In the genomic region with DNA sequence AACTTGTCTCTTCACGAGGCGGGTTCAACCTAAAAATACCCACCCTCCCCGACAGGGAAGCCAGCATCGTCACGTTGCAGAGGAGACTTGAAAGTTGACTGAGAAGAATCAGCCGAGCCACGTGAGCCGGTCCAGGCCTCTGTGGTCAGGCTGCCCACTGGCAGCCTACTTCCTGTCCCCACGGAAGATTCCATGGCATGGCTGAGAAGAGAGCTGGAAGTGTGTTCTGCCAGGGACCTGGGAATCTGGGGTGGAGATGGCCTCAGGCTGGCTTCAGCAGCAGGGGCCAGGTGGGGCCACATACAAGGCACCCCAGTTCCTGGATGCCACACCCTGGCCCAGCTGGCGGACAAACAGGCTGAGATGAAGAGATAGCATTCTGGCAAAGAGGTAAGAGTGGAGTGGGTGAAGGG, we compare ENCODE assay signal across 12 mouse cellular contexts. TPM values are rescaled to one million over a fixed set of nuclear protein-coding genes. Genes with fewer than 3 reads are reported as not detected.
DNase-seq lines count a peak whose midpoint lies in the region; ATAC-seq lines count a peak whose summit lies in the region.
"Had no signal": no experiment of that assay in that cellular context is flagged by ENCODE, and none has a peak within 500 bp of the region (broad histone marks: within the 10 kb centered on the region; RNA-seq: fewer than 3 reads in every experiment).

No protein-coding gene starts in this region.

- no peaks in the 10 kb centered on the region for H3K9me3 ChIP-seq in forebrain, embryonic 10.5 days
- no peaks in the 10 kb centered on the region for H3K9me3 ChIP-seq in forebrain, embryonic 12.5 days
- H3K9me3 ChIP-seq in megakaryocyte, embryonic 14.5 days, result no peaks in the 10 kb centered on the region
- H3K9me3 ChIP-seq: hindbrain, embryonic 15.5 days; limb, embryonic 15.5 days; neural tube, embryonic 15.5 days had no signal

- no peaks in the 10 kb centered on the region for H3K36me3 ChIP-seq in forebrain, embryonic 10.5 days (replicated peaks)
- H3K36me3 ChIP-seq in forebrain, embryonic 12.5 days (replicated peaks), result no peaks in the 10 kb centered on the region
- H3K36me3 ChIP-seq in megakaryocyte, embryonic 14.5 days (replicated peaks; ENCODE audit: low read length), result no peaks in the 10 kb centered on the region
- H3K36me3 ChIP-seq: hindbrain, embryonic 15.5 days; limb, embryonic 15.5 days; neural tube, embryonic 15.5 days had no signal

- intact Hi-C loops in heart, postnatal 10 days (cut with DNase I), result loop anchor here (2.0 to 5.0 kb wide), 3 partner anchors 45 to 144 kb away; partner anchors contain the start of gene Mtg2

- peaks cover 60% of the 10 kb centered on the region for H3K4me1 ChIP-seq in forebrain, embryonic 10.5 days
- H3K4me1 ChIP-seq in forebrain, embryonic 12.5 days, result peaks cover 60% of the 10 kb centered on the region
- peaks cover 92% of the 10 kb centered on the region for H3K4me1 ChIP-seq in megakaryocyte, embryonic 14.5 days

- H3K27me3 ChIP-seq in forebrain, embryonic 10.5 days (ENCODE audit: poor library complexity, severe bottlenecking), result no peaks in the 10 kb centered on the region
- H3K27me3 ChIP-seq in forebrain, embryonic 12.5 days, result no peaks in the 10 kb centered on the region; the same call in 1 of the 2 replicates
- H3K27me3 ChIP-seq in megakaryocyte, embryonic 14.5 days (replicated peaks), result peaks cover 31% of the 10 kb centered on the region
- H3K27me3 ChIP-seq: hindbrain, embryonic 15.5 days; neural tube, embryonic 15.5 days had no signal

- peak overlapping the region; percentile 86 for H3K27ac ChIP-seq in forebrain, embryonic 10.5 days
- no peak overlapping the region for H3K27ac ChIP-seq in forebrain, embryonic 12.5 days
- H3K27ac ChIP-seq: limb, embryonic 15.5 days had no signal

- WGBS in forebrain, embryonic 10.5 days, result 79% methylated on average over 10 of the region's 10 CpGs
- 82% methylated on average over 10 of the region's 10 CpGs for WGBS in forebrain, embryonic 12.5 days

- no peak overlapping the region for H3K4me3 ChIP-seq in forebrain, embryonic 10.5 days
- no peak overlapping the region for H3K4me3 ChIP-seq in forebrain, embryonic 12.5 days (replicated peaks)
- peak overlapping the region; percentile 62 for H3K4me3 ChIP-seq in megakaryocyte, embryonic 14.5 days (replicated peaks)
- H3K4me3 ChIP-seq: hindbrain, embryonic 15.5 days; limb, embryonic 15.5 days; neural tube, embryonic 15.5 days had no signal

- no peak for DNase-seq in forebrain, embryonic 10.5 days (ENCODE audit: extremely low spot score, low spot score)
- DNase-seq in heart, postnatal 10 days, result peak; percentile 43
- peak; percentile 49 for DNase-seq in urinary bladder, adult 2 months (ENCODE audit: low spot score)
- DNase-seq in kidney, adult 8-10 months, result no peak
- DNase-seq in embryo, embryonic 9.5 days (ENCODE audit: extremely low spot score), result no peak

- H3K4me2 ChIP-seq in forebrain, embryonic 12.5 days, result no peak overlapping the region
- H3K4me2 ChIP-seq: hindbrain, embryonic 15.5 days; limb, embryonic 15.5 days; neural tube, embryonic 15.5 days had no signal

- H3K9ac ChIP-seq in forebrain, embryonic 12.5 days, result no peak overlapping the region
- H3K9ac ChIP-seq: hindbrain, embryonic 15.5 days; limb, embryonic 15.5 days; neural tube, embryonic 15.5 days had no signal

- no peak for ATAC-seq in forebrain, embryonic 12.5 days (ENCODE audit: low FRiP score)
- no peak for ATAC-seq in megakaryocyte, adult 5-6 weeks (ENCODE audit: poor library complexity, severe bottlenecking)

RNA-seq across cellular contexts. Expression of gene Osbpl2, which starts 3.0 kb away (rescaled TPM):
- 23.9 and 26.2 TPM in 2 replicates for polyA plus RNA-seq in forebrain, embryonic 10.5 days (2016; fragmentation: Nextera tagmentation; extraction: Ambion mirVana)
- polyA plus RNA-seq in forebrain, embryonic 12.5 days (2016; fragmentation: Nextera tagmentation; extraction: Ambion mirVana), result 46.2 and 46.9 TPM in 2 replicates
- polyA plus RNA-seq in megakaryocyte, embryonic 14.5 days (2012; ENCODE audit: insufficient read depth, low replicate concordance), result 6.4 and 18.4 TPM in 2 replicates
- 22.0 and 23.2 TPM in 2 replicates for total RNA-seq in megakaryocyte, adult 5-6 weeks (2015)
- 39.8 and 62.2 TPM in 2 replicates for total RNA-seq in megakaryocyte, adult 5-6 weeks (2017)
- total RNA-seq in heart, postnatal 10 days (2021), result 10 to 100 TPM; 31.2 to 37.0 TPM
- 87.1 and 92.1 TPM in 2 replicates for polyA plus RNA-seq in urinary bladder, adult 2 months (2012; rRNA removed)

RNA-seq across cellular contexts. Expression of gene Hrh3, which starts 11.8 kb away (rescaled TPM):
- 1.1 and 1.3 TPM in 2 replicates for polyA plus RNA-seq in forebrain, embryonic 10.5 days (2016; fragmentation: Nextera tagmentation; extraction: Ambion mirVana)
- polyA plus RNA-seq in forebrain, embryonic 12.5 days (2016; fragmentation: Nextera tagmentation; extraction: Ambion mirVana), result 3.3 and 3.5 TPM in 2 replicates
- not detected in 2 replicates for polyA plus RNA-seq in megakaryocyte, embryonic 14.5 days (2012; ENCODE audit: insufficient read depth, low replicate concordance)
- total RNA-seq in megakaryocyte, adult 5-6 weeks (2015), result 0.04 TPM in 1 of 2 replicates, not detected in the other
- total RNA-seq in megakaryocyte, adult 5-6 weeks (2017), result not detected in 2 replicates
- not detected for total RNA-seq in heart, postnatal 10 days (2021)
- 2.9 and 3.2 TPM in 2 replicates for polyA plus RNA-seq in urinary bladder, adult 2 months (2012; rRNA removed)
- total RNA-seq: megakaryocyte progenitor cell, adult 5-6 weeks had no signal
- polyA plus RNA-seq: limb, embryonic 15.5 days had no signal

RNA-seq across cellular contexts. Expression of gene Mtg2, which starts 45.7 kb away (rescaled TPM):
- 34.0 and 35.2 TPM in 2 replicates for polyA plus RNA-seq in forebrain, embryonic 10.5 days (2016; fragmentation: Nextera tagmentation; extraction: Ambion mirVana)
- polyA plus RNA-seq in forebrain, embryonic 12.5 days (2016; fragmentation: Nextera tagmentation; extraction: Ambion mirVana), result 31.5 and 31.6 TPM in 2 replicates
- 2.3 and 13.9 TPM in 2 replicates for polyA plus RNA-seq in megakaryocyte, embryonic 14.5 days (2012; ENCODE audit: insufficient read depth, low replicate concordance)
- total RNA-seq in megakaryocyte, adult 5-6 weeks (2015), result 3.3 and 4.9 TPM in 2 replicates
- total RNA-seq in megakaryocyte, adult 5-6 weeks (2017), result 4.5 and 6.6 TPM in 2 replicates
- 10 to 100 TPM; 15.5 to 16.0 TPM for total RNA-seq in heart, postnatal 10 days (2021)
- polyA plus RNA-seq in urinary bladder, adult 2 months (2012; rRNA removed), result 25.0 and 33.0 TPM in 2 replicates

RNA-seq across cellular contexts. Expression of gene Adrm1, which starts 55.2 kb away (rescaled TPM):
- polyA plus RNA-seq in forebrain, embryonic 10.5 days (2016; fragmentation: Nextera tagmentation; extraction: Ambion mirVana), result 271 and 281 TPM in 2 replicates
- 213 and 225 TPM in 2 replicates for polyA plus RNA-seq in forebrain, embryonic 12.5 days (2016; fragmentation: Nextera tagmentation; extraction: Ambion mirVana)
- 509 and 1,399 TPM in 2 replicates for polyA plus RNA-seq in megakaryocyte, embryonic 14.5 days (2012; ENCODE audit: insufficient read depth, low replicate concordance)
- 55.7 and 58.0 TPM in 2 replicates for total RNA-seq in megakaryocyte, adult 5-6 weeks (2015)
- total RNA-seq in megakaryocyte, adult 5-6 weeks (2017), result 32.0 and 39.1 TPM in 2 replicates
- 10 to 100 TPM; 94.1 to 99.3 TPM for total RNA-seq in heart, postnatal 10 days (2021)
- polyA plus RNA-seq in urinary bladder, adult 2 months (2012; rRNA removed), result 84.3 and 84.4 TPM in 2 replicates

Comparison
In these comparisons a context has a peak if more than half of its experiments do, and no peak if none do; other contexts are left out.
1. DNase-seq: peak in heart, postnatal 10 days (2 of 2) and urinary bladder, adult 2 months (single experiment); none in forebrain, embryonic 10.5 days (single experiment), kidney, adult 8-10 months (0 of 2) and embryo, embryonic 9.5 days (single experiment).